Mouse (Mus musculus): Measurements from ENCODE around the gene Pced1b. TPM values are rescaled to one million over a fixed set of nuclear protein-coding genes. Genes with fewer than 3 reads are reported as not detected.
"Not testable (repeated sequence)": the region's sequence is repeated elsewhere in the genome, so short reads cannot be mapped to it uniquely, and the experiment has no call there.

The Pced1b gene
- 2.2 and 3.8 TPM in 2 replicates for polyA plus RNA-seq (2015; fragmentation: Nextera tagmentation; extraction: Ambion mirVana)

GRCm38 (mm10) chr15:97246911-97247790 lies at the start of gene Pced1b, which contains the start of gene Amigo2:
Pced1b (plus strand) TSS chr15:97247107.
Amigo2 (minus strand) TSS chr15:97247287.
- Histone ChIP-seq H3K4me2 (replicated peaks) (peak within 1 kb of the TSS; percentile 92), H3K9ac (peak within 1 kb of the TSS; percentile 75), H3K4me3 (replicated peaks) (peak within 1 kb of the TSS; percentile 77), H3K27me3 (peaks cover 16% of the 10 kb centered on the region), H3K4me1 (peaks cover 9% of the 10 kb centered on the region), H3K9me3 (replicated peaks) (no peaks in the 10 kb centered on the region), H3K27ac (replicated peaks) (peak within 1 kb of the TSS; percentile 71), H3K36me3 (no peaks in the 10 kb centered on the region)
- ATAC-seq (ENCODE audit: insufficient number of reproducible peaks, low FRiP score, low TSS enrichment, low read depth) = peak; percentile 89
- WGBS = under 1% methylated on average over 98 of the region's 125 CpGs

- Histone ChIP-seq H3K4me3 (replicated peaks) (no peak overlapping the region), H3K27ac (replicated peaks) (no peak overlapping the region), H3K36me3 (no peaks in the 10 kb centered on the region), H3K4me2 (replicated peaks) (no peak overlapping the region), H3K27me3 (no peaks in the 10 kb centered on the region), H3K9ac (no peak overlapping the region), H3K9me3 (replicated peaks) (no peaks in the 10 kb centered on the region), H3K4me1 (no peaks in the 10 kb centered on the region)
- WGBS = 77% methylated on average over 3 of the region's 3 CpGs
- ATAC-seq (ENCODE audit: insufficient number of reproducible peaks, low FRiP score, low TSS enrichment, low read depth) = no peak
Measured at GRCm38 (mm10) chr15:97204889-97205288, 42.0 kb upstream of the Pced1b start.

GRCm38 (mm10) chr15:97205776-97206175 lies 41.1 kb upstream of the Pced1b start:
- no peak overlapping the region for H3K9ac ChIP-seq
- no peaks in the 10 kb centered on the region for H3K36me3 ChIP-seq
- 76% methylated on average over 10 of the region's 10 CpGs for WGBS
- no peaks in the 10 kb centered on the region for H3K4me1 ChIP-seq
- no peaks in the 10 kb centered on the region for H3K27me3 ChIP-seq
- no peak for ATAC-seq (ENCODE audit: insufficient number of reproducible peaks, low FRiP score, low TSS enrichment, low read depth)
- H3K4me2 ChIP-seq (replicated peaks) = no peak overlapping the region
- H3K9me3 ChIP-seq (replicated peaks) = no peaks in the 10 kb centered on the region
- no peak overlapping the region for H3K4me3 ChIP-seq (replicated peaks)
- no peak overlapping the region for H3K27ac ChIP-seq (replicated peaks)

GRCm38 (mm10) chr15:97206506-97206905 lies 40.4 kb upstream of the Pced1b start:
- H3K27ac ChIP-seq (replicated peaks) = no peak overlapping the region
- no peaks in the 10 kb centered on the region for H3K36me3 ChIP-seq
- no peaks in the 10 kb centered on the region for H3K9me3 ChIP-seq (replicated peaks)
- no peak overlapping the region for H3K9ac ChIP-seq
- WGBS = 89% methylated on average over 8 of the region's 8 CpGs
- no peaks in the 10 kb centered on the region for H3K4me1 ChIP-seq
- no peak overlapping the region for H3K4me3 ChIP-seq (replicated peaks)
- ATAC-seq (ENCODE audit: insufficient number of reproducible peaks, low FRiP score, low TSS enrichment, low read depth) = no peak
- no peaks in the 10 kb centered on the region for H3K27me3 ChIP-seq
- H3K4me2 ChIP-seq (replicated peaks) = no peak overlapping the region

- H3K9ac ChIP-seq; H3K4me3 ChIP-seq (replicated peaks); H3K27me3 ChIP-seq; H3K4me2 ChIP-seq (replicated peaks); H3K36me3 ChIP-seq; H3K4me1 ChIP-seq; ATAC-seq (ENCODE audit: insufficient number of reproducible peaks, low FRiP score, low TSS enrichment, low read depth); H3K27ac ChIP-seq (replicated peaks); H3K9me3 ChIP-seq (replicated peaks): not testable (repeated sequence)
- 89% methylated on average over 3 of the region's 3 CpGs for WGBS
Measured at GRCm38 (mm10) chr15:97209754-97210153, 37.2 kb upstream of the Pced1b start.

- no peaks in the 10 kb centered on the region for H3K36me3 ChIP-seq
- H3K9me3 ChIP-seq (replicated peaks) = no peaks in the 10 kb centered on the region
- H3K27ac ChIP-seq (replicated peaks) = no peak overlapping the region
- H3K9ac ChIP-seq = no peak overlapping the region
- H3K4me2 ChIP-seq (replicated peaks) = no peak overlapping the region
- H3K27me3 ChIP-seq = no peaks in the 10 kb centered on the region
- WGBS = 78% methylated on average over 17 of the region's 17 CpGs
- no peak overlapping the region for H3K4me3 ChIP-seq (replicated peaks)
- no peaks in the 10 kb centered on the region for H3K4me1 ChIP-seq
- no peak for ATAC-seq (ENCODE audit: insufficient number of reproducible peaks, low FRiP score, low TSS enrichment, low read depth)
Measured at GRCm38 (mm10) chr15:97212501-97213477, 34.1 kb upstream of the Pced1b start.

GRCm38 (mm10) chr15:97216843-97217242 lies 30.1 kb upstream of the Pced1b start:
- no peak for ATAC-seq (ENCODE audit: insufficient number of reproducible peaks, low FRiP score, low TSS enrichment, low read depth)
- 94% methylated on average over 5 of the region's 5 CpGs for WGBS
- H3K27me3 ChIP-seq = no peaks in the 10 kb centered on the region
- no peaks in the 10 kb centered on the region for H3K9me3 ChIP-seq (replicated peaks)
- no peaks in the 10 kb centered on the region for H3K4me1 ChIP-seq
- no peak overlapping the region for H3K4me2 ChIP-seq (replicated peaks)
- no peaks in the 10 kb centered on the region for H3K36me3 ChIP-seq
- H3K27ac ChIP-seq (replicated peaks) = no peak overlapping the region
- no peak overlapping the region for H3K4me3 ChIP-seq (replicated peaks)
- H3K9ac ChIP-seq = no peak overlapping the region

- no peaks in the 10 kb centered on the region for H3K36me3 ChIP-seq
- no peak for ATAC-seq (ENCODE audit: insufficient number of reproducible peaks, low FRiP score, low TSS enrichment, low read depth)
- H3K4me1 ChIP-seq = no peaks in the 10 kb centered on the region
- no peak overlapping the region for H3K4me3 ChIP-seq (replicated peaks)
- WGBS = 71% methylated on average over 10 of the region's 10 CpGs
- no peaks in the 10 kb centered on the region for H3K9me3 ChIP-seq (replicated peaks)
- no peak overlapping the region for H3K27ac ChIP-seq (replicated peaks)
- H3K9ac ChIP-seq = no peak overlapping the region
- H3K27me3 ChIP-seq = no peaks in the 10 kb centered on the region
- H3K4me2 ChIP-seq (replicated peaks) = no peak overlapping the region
Measured at GRCm38 (mm10) chr15:97223431-97223830, 23.5 kb upstream of the Pced1b start.

- 50% methylated on average over 8 of the region's 8 CpGs for WGBS
- no peaks in the 10 kb centered on the region for H3K27me3 ChIP-seq
- H3K4me3 ChIP-seq (replicated peaks) = no peak overlapping the region
- no peak overlapping the region for H3K27ac ChIP-seq (replicated peaks)
- no peaks in the 10 kb centered on the region for H3K36me3 ChIP-seq
- no peaks in the 10 kb centered on the region for H3K9me3 ChIP-seq (replicated peaks)
- no peak for ATAC-seq (ENCODE audit: insufficient number of reproducible peaks, low FRiP score, low TSS enrichment, low read depth)
- no peak overlapping the region for H3K9ac ChIP-seq
- H3K4me1 ChIP-seq = no peaks in the 10 kb centered on the region
- H3K4me2 ChIP-seq (replicated peaks) = no peak overlapping the region
Measured at GRCm38 (mm10) chr15:97224003-97224402, 22.9 kb upstream of the Pced1b start.

GRCm38 (mm10) chr15:97229494-97230077 lies 17.3 kb upstream of the Pced1b start:
- 75% methylated on average over 11 of the region's 11 CpGs for WGBS
- Histone ChIP-seq H3K4me3 (replicated peaks) (no peak overlapping the region), H3K27ac (replicated peaks) (no peak overlapping the region), H3K9ac (no peak overlapping the region), H3K36me3 (no peaks in the 10 kb centered on the region), H3K9me3 (replicated peaks) (no peaks in the 10 kb centered on the region), H3K27me3 (no peaks in the 10 kb centered on the region), H3K4me2 (replicated peaks) (no peak overlapping the region), H3K4me1 (no peaks in the 10 kb centered on the region)
- ATAC-seq (ENCODE audit: insufficient number of reproducible peaks, low FRiP score, low TSS enrichment, low read depth) = no peak

GRCm38 (mm10) chr15:97234076-97234475 lies 12.8 kb upstream of the Pced1b start:
- Histone ChIP-seq H3K27ac (replicated peaks) (no peak overlapping the region), H3K9me3 (replicated peaks) (no peaks in the 10 kb centered on the region), H3K4me1 (no peaks in the 10 kb centered on the region), H3K36me3 (no peaks in the 10 kb centered on the region), H3K9ac (no peak overlapping the region), H3K27me3 (no peaks in the 10 kb centered on the region), H3K4me3 (replicated peaks) (no peak overlapping the region), H3K4me2 (replicated peaks) (no peak overlapping the region)
- 79% methylated on average over 6 of the region's 6 CpGs for WGBS
- ATAC-seq (ENCODE audit: insufficient number of reproducible peaks, low FRiP score, low TSS enrichment, low read depth) = no peak
